Mouse (Mus musculus) adrenal gland, adult 18-20 months (tissue): ENCODE results near the gene Tmem128. TPM values are rescaled to one million over a fixed set of nuclear protein-coding genes. Genes with fewer than 3 reads are reported as not detected.

Experiments
- DNase-seq, 2 experiments: peaks; one replicate each; pipeline ENCODE4 v3.0.0; 2021 to 2022; ENCODE audit warnings: low spot score in 2 of 2
- total RNA-seq, 2 experiments: library from RNA; stranded (reverse); gene quantifications; 1 replicate in 1 of 2; 2 replicates in 1 of 2; pipeline ENCODE4 v1.2.3; 2021

Tmem128 gene
- total RNA-seq, 2 experiments from 2014 or later, result 36.1 to 39.2 TPM

DNA sequence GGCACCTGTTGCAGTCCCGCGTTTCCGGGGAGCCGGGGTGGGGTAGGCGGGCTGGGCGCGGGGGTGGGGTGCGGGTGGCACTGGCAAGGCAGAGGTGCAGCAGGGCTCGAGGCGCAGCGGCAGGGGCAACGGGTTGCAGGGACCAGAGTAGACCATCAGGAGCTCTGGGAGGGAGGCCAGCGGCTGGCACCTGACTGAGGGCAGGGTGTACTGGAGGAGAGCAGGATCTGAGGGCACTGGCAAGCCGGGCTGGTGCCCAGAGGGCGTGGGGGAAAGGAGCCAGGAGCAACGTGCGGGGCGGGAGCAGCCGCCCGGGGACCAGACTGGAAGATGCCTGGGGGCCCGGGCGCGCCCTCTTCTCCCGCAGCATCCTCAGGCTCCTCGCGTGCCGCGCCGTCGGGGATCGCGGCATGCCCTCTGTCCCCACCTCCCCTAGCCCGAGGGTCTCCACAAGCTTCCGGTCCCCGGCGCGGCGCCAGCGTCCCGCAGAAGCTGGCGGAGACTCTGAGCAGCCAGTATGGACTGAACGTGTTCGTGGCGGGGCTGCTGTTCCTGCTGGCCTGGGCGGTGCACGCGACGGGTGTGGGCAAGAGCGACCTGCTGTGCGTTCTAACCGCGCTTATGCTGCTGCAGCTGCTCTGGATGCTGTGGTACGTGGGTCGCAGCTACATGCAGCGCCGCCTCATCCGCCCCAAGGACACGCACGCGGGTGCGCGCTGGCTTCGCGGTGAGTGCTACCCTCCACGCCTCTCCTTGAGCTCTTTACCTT is 17.3 kb downstream of the Tmem128 start:
- DNase-seq, result no peak

DNA sequence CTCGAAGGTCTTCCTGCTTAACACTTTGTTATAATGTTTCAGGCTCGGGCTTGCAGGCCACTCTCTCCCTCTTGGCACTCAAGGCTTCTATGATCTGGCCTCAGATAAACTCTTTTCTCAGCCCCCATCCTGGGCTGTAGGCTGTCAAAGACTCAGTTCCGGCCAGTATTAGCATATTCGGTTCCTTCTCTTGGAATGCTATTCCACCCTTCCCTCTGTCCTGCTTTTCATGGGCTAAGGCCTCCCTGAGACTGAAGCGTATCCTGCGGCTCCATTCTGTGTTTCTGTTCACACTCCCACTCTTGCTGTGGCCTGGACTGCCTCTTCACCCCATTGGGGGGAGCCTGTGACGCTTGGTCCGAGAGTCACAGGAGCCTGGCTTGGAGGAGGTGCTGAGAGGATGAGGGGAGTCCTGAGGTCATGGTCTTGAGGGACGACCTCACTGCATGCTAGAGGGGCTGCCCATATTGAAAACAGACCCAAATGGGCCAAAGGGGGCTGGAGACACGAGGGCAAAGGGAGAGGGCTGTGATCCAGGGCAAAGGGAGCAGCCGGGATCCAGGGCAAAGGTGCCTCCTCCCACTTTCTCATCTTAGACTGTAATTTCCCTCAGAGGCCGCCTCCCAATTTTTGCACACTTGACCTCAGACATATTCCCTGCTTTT is 18.1 kb downstream of the Tmem128 start:
- no peak for DNase-seq

DNA sequence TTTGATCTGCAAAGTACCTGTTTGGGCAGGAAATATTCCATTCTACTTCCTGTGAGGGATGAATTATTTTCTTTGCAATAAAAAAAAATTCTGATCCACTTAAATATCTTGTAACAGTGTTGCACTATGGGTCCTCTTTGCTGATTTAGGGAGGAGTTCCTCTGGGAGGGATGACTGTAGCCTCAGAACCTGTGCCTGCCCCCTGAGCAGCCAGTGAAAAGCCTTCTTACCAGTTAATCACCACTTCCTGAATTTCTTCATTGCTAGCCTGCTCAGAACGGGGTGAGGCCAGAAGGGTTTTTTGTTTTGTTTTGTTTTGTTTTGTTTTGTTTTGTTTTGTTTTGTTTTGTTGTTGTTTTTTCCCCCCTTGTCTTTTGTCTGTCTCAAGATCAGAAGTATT is 20.1 kb downstream of the Tmem128 start:
- no peak for DNase-seq

DNA sequence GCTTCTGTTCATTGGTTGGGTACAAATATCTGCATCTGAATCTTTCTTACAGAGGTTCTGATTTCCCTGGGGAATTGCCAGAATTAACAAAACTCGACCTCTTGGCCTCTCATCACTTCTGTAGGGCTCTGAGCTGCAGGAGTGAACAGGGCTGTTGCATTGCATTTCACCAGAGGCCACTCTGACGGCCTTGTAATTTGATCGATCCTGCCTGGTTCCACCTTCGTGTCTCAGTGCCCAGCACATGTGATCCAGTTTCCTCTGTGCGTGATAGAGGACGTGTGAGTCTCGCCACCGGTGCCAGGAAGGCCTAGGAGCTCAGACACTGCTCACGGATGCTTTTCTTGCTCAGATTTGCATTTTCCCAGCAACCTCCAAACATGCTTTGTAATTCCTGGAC is 25.7 kb downstream of the Tmem128 start:
- DNase-seq, result no peak

DNA sequence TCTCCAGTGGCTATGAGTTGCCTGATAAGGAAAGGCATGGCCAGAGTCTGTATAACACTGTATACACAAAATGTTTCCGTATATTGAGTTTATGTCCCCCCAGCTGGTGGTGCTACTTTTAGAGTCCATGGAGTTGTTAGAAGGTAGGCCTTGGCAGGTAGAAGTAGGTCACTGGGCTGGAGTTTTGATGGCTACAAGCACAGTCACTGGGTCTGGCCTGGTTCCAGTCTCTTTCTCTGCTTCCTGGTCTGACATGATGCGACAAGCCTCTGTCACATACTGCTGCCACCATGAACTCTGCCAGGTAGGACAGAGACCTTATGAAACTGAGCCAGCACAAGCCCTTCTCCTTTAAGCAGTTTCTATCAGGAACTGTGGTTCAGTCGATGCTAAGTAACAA is 28.5 kb downstream of the Tmem128 start:
- no peak for DNase-seq

DNA sequence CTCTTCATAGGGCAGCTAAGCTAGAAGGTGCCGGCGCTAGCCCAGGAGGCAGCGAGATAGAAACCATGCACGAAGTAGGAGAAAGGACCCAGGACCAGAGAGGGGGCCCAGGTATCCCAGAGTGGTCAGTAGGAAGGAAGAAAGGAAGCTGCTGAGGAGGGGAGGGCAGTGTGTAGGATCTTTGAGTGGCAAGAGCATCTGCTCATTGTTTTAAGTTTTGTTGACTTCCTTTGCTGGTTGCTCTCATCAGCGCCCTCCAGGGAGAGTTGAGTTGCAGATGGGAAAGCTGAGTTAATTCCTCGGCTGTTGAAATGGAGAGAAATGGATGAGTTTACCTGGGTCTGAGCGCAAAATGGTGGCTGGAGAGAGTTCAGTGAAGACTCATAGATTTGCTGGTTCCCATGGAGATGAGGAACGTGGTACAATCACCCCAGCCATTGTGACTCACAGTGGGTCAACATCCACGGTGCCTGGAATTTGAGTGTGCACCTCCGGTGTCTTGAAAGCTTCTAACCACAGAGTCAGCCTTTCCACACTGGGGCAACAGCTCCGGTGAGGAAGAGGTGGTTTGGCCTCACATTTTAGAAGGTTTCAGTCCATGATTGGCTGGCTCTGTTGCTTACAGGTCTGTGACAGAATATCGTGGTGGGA is 41.9 kb downstream of the Tmem128 start:
- DNase-seq, result no peak

DNA sequence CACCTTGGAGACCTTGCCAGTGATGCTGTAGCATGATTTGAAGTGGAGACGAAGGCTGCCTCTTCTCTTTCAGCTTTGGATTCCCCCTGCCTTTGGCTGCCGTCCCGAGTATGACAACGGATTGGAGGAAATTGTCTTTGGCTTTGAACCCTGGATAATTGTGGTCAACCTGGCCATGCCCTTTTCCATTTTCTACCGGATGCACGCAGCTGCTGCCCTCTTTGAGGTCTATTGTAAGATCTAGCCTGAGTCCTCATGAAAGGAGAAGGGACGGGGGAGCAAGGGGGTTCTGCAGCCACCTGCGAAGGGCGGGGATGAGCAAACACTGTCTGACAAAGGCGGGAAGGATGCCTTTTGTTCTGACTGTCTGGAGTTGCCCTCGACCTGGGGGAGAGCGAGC is 42.7 kb downstream of the Tmem128 start:
- no peak for DNase-seq

DNA sequence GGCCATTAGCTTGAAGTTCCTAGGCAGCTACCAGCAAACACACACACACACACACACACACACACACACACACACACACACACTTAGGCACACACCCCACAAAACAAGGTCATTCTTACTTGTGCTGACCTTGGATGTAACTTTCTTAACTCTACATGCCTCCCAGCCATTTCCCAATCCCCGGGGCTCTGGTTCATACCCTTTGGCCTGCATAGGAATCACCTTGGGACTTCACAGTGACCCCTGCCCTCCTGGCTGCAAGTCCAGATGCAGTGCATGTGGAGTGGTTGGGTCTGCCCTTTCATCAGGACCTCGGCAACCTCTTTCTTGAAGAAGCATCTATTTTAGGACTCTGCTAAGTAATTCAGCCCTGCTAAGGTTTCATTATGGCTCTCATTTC is 45.3 kb downstream of the Tmem128 start:
- no peak for DNase-seq

DNA sequence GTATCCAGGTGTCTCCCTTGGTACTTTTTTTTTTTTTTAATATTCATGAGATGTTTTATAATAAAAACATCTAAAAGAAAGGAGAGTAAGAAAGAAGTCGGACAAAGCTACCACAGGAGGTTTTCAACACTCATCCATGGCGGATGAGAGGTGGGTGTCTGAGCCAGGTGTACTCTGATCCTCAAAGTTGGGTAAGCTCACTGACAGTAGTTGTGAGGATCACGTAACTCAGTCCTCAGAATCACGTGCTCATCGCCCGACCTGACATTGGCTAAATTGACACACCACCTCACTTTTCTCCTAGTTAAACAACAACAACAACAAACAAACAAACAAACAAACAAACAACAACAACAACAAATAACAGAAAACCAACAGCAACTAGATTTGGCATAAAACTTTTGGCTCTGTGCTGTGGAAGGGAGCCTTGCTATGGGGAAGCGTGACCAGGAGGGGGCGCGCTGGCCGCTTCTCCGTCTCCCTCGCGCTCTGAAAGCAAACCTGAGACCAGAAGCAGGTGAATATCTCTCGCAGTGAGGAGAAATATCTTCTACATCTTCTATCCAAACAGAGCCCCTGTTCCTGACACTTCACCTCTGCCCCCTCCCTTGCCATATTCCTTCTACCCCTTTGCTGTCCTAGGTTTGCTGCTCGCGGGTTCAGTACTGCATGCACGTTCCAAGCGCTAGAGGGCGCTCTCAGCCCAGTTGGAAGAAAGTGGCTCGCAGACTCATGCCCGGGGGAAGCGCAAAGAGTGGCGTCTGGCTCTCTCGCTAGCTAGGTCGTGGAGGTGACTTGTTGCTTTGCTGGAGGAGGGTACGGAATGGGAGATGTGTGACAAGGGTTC is 47.5 kb downstream of the Tmem128 start:
- peak; percentile 88 to 91 for DNase-seq

DNA sequence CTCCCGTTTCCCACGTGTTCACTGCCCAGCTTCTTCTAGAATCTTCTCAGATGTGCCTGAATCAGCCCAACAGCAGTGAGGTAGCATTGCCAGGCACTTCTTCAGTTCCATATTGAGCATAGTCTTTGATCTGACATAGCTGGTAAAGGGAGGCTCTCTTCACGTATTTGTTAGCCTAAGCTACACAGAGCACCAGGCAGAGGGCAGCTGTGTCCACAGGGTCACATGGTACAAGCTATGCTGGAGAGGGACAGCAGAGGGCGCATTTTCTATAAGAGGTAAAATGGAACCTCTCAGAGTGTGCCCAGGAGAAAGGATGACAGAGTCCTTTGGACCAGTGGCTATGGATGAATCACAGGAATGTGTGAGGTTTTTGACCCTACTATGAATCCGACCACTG is 48.9 kb downstream of the Tmem128 start:
- DNase-seq, result peak; percentile 42 to 45

DNA sequence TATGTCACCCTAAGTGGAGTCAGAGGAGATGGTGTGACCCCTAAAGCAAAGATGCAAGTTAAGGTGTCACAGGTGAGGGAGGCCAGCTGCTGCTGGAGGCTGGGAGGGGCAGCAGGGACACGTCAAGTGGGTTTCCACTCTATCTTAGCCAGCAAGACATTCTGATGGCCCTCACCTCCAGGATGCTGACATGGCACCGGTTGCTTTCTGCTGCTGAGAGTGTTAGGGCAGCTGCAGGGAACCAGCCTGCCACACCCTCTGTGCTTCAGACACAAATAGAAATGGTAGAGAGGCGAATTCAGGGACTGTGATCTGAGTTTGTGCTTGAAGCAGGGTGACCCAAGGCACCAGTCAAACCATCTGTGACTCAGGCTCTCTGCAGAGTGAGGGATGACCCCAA is 49.8 kb downstream of the Tmem128 start:
- DNase-seq, result no peak

Other genes with a start within 250 kb of the Tmem128 start
- gene Stx18, start 221.4 kb upstream of the Tmem128 start, total RNA-seq, result 10 to 100 TPM; 34.7 to 42.5 TPM
- gene Nsg1, start 100.3 kb upstream of the Tmem128 start, total RNA-seq, result 10 to 100 TPM; 43.5 to 71.0 TPM
- 1 to 10 TPM; 7.7 to 9.4 TPM for gene Zbtb49, start 39.7 kb upstream of the Tmem128 start, total RNA-seq
- 10 to 100 TPM; 17.6 to 23.4 TPM for gene Lyar, start 39.7 kb upstream of the Tmem128 start, total RNA-seq
- gene Otop1, start 15.8 kb downstream of the Tmem128 start, total RNA-seq, result 10 to 100 TPM; 38.4 to 96.2 TPM
- gene Drd5, start 59.2 kb downstream of the Tmem128 start, total RNA-seq, result not detected
- gene Slc2a9, start 243.0 kb downstream of the Tmem128 start, total RNA-seq, result 1 to 10 TPM; 2.0 to 2.6 TPM